Mouse (Mus musculus) lung, postnatal 0 days (tissue): ENCODE data around the gene Fchsd2.

Experiments used
- CTCF ChIP-seq: IDR thresholded peaks from 2 replicates; pipeline ENCODE4 v1.5.1; 2016; ENCODE audit warnings: antibody characterized with exemption, mild to moderate bottlenecking
- EP300 ChIP-seq: IDR thresholded peaks from 2 replicates; pipeline ENCODE4 v1.6.1; 2016; ENCODE audit warnings: antibody characterized with exemption, mild to moderate bottlenecking, control low read depth

GRCm38 (mm10) chr7:101297023-101297405, 204.4 kb downstream of the Fchsd2 start:
- no peak for TF ChIP-seq CTCF
- no peak for TF ChIP-seq EP300
